Mouse (Mus musculus) embryo, embryonic 10 days (tissue): ENCODE results near the gene Klhl31.

Experiments
- DNase-seq: peaks from one replicate; pipeline ENCODE4 v3.0.0-alpha.2; 2015; ENCODE audit warnings: low spot score

Klhl31 gene

GRCm38 (mm10) chr9:77623318-77624050 lies 12.8 kb upstream of the Klhl31 start:
- DNase-seq = no peak

- no peak for DNase-seq
Observed at GRCm38 (mm10) chr9:77624171-77624570, 12.1 kb upstream of the Klhl31 start.

DNA sequence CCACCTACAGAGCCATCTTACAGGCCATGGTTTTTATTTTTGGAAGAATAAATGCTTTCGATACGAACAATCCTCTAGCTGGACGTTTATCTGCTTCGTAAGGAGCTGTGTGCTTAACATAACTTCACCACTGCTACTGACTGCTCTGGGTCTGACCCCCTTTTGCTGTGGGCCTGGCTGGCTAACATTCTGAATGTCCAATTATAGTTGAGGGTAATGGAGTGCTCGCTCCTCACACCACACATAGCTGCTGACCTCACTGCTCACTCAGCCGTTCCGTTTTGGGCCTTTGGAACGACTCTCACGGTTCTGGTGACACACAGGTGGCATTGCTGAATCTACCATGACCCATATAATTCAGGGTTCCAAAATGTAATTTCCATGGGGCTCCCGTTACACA lies 7.6 kb upstream of the Klhl31 start:
- DNase-seq = no peak

GRCm38 (mm10) chr9:77629708-77630107 lies 6.6 kb upstream of the Klhl31 start:
- no peak for DNase-seq

DNA sequence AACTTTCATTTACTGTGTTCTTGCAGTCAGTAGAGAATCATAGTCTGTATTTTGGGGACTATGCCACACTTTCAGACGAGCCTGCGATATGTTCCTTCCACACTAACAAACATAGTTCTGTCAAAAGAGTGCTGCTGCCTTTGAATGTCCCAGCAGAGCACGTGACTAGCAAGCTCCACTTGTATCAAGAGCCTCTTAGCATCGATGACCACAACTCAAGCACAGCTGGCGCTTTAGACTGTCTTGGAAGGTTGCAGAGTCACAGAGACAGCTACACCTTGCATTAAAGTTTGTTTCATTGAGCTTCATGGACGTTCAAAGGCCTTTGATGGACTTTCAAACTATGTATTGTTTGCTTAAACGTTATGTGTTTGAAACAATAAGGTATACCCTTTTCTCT lies 5.5 kb upstream of the Klhl31 start:
- DNase-seq = no peak

- no peak for DNase-seq
Observed at GRCm38 (mm10) chr9:77632432-77632831, 3.9 kb upstream of the Klhl31 start.

GRCm38 (mm10) chr9:77636003-77636402 lies 297 bp upstream of the Klhl31 start:
- DNase-seq = no peak

DNA sequence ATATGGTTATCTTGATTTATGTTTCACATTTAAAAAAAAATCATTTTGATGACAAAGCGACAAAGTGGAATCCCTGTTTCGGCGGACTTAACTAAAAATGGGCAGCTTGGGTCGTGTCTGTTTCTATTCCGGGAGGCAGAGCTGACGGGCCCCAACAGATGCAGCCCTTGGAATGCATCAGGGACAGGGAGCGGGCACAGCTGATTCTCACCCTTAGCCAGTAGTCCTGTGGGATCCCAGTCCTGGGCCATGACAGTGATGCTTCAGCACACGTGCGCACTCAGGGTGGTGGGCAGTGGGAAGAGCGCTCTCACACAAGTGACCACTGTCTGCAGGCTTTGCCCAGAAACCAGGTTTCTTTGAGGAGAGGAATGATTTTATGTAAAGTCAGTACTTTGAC lies 1.1 kb downstream of the Klhl31 start:
- peak; percentile 27 for DNase-seq

DNA sequence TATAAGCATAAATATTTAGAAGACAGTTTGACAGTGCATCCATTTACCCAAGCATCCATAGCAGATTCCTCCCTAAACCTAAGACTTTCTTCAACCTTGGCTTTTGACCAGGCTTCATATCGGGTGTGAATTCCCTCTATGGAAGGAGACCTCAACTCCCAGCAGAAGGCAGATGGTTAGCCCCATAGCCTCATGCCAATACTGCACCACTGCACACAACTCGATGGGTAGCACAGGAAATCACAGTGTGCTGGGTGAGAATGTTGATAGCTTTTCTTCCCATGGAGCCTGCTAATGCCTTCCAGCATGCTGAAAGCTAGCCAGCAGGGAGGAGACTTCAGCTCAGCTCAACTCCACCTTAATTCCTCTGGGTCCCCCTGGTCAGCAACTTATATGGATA lies 8.9 kb downstream of the Klhl31 start:
- no peak for DNase-seq

- DNase-seq = no peak
Observed at GRCm38 (mm10) chr9:77651847-77652246, 15.5 kb downstream of the Klhl31 start.

- DNase-seq = no peak
Observed at GRCm38 (mm10) chr9:77653907-77654306, 17.6 kb downstream of the Klhl31 start.

GRCm38 (mm10) chr9:77655181-77655934 lies 19.1 kb downstream of the Klhl31 start:
- DNase-seq = peak; percentile 62

DNA sequence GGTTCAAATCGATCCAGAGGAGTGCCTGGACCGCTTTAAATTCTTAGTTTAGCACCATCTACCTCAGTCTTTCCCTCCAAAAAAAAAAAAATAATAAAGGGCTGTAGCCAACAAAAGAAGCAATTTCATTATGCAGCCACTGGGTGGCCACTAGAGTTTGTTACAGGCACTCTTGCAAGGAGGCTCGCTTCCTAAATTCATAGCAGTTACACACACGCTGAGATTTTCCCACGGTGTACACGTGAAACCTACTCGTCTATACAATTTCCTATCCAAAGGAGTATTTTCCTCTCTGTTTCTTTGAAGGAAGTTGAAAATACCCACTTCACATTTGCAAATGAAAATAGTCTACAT lies 19.6 kb downstream of the Klhl31 start:
- DNase-seq = peak; percentile 84

- no peak for DNase-seq
Observed at GRCm38 (mm10) chr9:77662917-77663316, 26.6 kb downstream of the Klhl31 start.

DNA sequence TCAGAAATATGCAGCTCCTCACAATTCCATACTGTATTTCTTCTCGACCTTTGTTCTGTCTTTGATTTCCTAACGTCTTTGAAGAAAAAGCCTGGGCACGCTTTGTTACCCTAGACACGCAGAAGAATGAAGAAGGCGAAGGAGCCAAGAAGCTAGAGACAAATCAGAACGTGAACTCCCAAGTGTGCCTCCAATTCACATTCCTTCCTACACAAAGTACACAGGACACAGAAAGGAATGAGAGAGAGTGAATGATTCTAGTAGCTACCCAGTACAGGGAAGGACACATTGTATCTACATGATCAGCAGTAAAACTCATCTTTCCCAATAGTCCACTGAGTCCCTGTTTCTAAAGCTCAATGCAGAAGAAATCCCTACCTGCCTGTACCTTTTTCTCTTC lies 33.8 kb downstream of the Klhl31 start:
- no peak for DNase-seq

DNA sequence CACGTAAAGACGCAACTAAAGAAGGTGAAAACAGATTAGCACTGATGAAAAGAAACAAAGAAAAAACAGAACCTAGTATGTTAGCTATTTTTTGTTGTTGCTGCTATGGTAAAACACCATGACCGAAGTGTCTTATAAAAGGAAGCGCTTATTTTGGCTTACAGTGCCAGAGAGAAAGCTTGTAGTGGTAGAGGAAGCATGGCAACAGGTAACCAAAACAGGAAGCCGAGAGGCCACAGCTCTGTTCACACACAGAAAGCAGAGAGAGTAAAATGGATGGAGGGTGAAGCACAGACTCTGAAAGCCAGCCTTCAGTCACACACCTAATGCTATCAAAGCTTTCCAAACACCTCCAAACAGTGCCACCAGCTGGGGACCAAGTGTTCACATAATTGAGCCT lies 34.7 kb downstream of the Klhl31 start:
- no peak for DNase-seq

GRCm38 (mm10) chr9:77673218-77673617 lies 36.9 kb downstream of the Klhl31 start:
- DNase-seq = no peak

DNA sequence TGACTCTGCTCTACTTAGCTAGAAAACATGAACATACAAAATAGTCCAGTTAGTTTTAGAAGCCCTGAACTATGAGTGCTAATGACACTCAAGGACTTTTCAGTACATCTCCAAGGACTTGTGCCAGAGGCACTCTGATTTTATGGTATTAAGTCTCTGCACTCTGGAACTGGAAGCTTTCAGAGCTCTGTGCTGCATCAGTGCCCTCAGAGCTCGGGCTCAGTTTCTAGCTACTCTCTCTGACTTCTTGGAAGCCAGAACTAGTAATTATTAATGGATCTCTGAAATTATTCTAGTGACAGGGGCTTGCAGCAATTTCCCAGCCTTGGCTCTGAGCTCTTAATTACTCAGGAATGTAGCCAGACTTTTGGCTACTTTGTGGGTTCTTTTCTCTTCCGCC lies 37.7 kb downstream of the Klhl31 start:
- no peak for DNase-seq

GRCm38 (mm10) chr9:77684938-77685337 lies 48.6 kb downstream of the Klhl31 start:
- no peak for DNase-seq

DNA sequence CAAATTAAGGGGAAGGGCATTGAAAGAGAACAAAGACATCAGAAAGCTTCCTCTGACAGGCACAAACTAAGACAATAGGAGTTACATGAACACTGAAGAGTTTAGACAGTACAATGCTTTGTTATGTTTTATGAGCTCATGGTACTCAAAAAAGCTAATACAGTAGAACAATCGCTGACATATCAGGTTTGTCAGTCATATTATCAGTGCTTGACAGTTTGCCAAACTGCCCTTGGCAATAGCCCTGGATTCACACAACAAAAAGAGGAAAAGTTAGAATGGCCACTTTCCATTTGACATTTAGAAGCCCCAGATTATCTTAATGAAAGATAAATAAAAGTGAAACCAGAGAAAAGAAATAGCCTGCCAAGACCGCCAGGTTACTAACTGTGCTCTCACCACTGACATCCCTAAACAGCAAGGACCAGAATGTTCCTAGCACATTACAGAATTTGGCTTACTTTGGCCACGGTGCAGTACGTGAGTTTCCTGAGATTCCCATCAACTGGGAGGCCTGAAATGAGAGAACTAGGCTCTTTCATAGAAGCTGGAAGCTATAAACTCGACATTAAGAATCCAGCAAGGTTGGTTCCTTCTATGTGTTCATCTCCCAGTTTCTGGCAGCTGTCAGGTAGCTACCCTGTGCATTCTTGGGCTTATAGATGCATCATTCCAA lies 49.7 kb downstream of the Klhl31 start:
- no peak for DNase-seq

GRCm38 (mm10) chr9:77692707-77693106 lies 56.4 kb downstream of the Klhl31 start:
- DNase-seq = no peak

DNA sequence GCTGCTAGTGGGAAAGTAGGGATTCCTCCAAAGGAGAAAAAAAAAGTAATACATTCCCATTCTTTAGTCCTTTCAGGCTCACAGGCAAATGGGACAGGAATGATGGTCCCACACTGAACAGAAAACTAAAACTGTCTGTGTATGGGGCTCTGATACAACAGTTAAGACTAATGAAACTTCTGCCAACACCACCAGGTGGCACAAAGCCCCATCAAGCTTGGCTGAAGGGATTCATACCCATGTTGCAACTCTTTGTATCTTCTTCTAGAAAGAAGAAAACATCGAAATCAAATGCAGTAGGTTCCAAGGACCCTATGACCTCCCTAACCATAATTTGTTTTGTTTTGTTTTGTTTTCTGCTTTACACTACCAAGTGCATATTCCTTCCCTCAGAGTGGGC lies 57.1 kb downstream of the Klhl31 start:
- no peak for DNase-seq

GRCm38 (mm10) chr9:77695586-77695985 lies 59.3 kb downstream of the Klhl31 start:
- DNase-seq = no peak
